Mouse (Mus musculus): ENCODE results near the gene Kcnq5.

The Kcnq5 gene

DNA sequence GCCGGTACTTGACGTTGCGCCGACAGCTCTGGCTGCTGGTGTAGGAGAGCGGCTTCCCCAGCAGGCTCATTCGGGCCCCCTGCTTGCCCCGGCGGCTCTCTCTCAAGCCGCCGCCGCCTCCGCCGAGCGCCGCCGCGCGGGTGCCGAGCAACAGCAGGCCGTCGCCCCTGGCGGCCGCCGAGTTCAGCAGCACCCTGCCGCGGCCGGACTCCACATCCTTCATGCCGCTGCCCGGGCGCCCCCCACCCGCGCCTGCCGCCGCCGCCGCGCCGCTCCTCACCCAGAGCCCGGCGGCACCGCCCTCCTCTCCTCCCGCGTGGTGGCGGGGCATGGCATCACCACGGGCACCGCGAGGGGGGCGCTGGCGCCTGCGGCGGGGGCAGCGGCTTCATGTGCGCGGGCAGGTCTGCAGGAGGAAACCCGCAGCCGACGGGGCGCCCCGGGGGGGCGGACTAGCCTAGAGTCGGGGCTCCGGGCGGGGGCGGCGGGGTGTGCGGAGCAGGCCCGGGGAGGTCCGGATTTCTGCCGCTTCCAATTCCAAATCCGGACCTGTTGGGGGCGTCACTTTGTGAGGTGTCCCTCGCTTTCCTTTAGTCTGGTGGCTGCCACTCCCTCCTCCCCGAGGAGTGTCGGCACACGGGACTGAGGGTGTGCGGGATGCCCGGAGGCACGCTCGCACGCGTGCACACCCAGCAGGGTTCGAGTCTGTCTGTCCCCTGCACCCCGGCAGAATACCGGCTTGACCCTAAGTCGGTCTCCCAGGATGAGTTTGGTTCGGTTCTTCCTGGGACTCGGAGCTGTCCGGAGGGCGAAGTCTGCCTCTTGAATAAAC, at the start of gene Kcnq5:
Gene Kcnq5, minus strand, starts transcription at position 692 of the 832 bp plus-strand sequence.
- peak; percentile 66 for DNase-seq (ENCODE audit: low read depth)

DNA sequence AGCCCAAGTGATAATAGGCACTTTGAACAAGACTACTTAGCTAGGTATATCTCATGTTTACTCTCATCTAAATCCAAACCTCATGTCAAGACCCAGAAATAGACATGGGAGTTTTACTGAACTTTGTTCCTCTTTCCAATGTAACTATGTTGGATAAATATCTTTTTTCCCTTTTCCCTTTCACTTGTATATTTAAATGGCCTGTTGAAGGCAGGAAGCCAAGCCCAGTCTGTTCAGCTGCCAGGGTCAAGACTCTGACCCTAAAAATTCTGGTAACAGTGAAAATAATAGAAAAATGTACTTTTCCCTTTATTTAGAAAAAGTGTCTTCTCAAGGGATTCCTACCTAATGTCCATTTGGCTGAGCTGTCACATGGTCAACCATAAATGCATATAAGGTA, 18.0 kb upstream of the Kcnq5 start:
- DNase-seq (ENCODE audit: low read depth) = no peak

DNA sequence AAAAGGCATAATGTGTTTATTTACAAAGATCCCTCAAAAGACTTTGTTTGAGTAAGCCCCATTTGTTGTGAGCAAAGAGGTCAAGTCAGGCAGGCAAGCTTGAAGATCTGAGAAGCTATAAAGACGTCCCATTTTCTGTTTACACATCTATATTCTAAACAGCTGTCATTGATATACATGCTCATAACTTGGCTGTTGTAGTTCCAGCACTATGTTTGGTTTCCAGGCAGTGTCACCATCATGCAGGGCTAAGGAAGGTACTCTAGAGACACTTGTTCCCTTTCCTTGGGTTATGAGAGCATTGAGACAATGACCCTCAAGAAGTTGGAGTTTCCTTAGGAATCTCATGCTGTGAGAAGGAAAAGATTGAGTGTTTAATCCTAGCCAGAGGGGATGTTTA, 17.6 kb upstream of the Kcnq5 start:
- no peak for DNase-seq (ENCODE audit: low read depth)

DNA sequence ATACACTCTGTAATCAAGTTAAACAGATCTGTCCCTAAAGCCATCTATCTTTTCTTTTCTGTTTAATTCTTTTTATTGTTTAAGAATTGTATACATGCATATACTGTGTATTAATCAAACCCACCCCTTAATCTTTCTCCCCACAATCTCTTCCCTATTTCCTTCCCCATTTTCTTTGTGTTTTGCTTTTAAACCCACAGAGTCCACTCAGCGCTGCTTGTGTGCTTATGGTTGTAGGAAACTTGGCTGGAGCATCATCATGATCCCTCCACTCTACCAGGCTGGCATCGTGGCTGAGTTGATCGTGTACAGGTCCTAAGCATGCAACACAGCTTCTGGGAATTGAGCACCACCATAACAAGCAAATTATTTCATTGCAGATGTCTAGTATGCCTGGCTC, 12.3 kb upstream of the Kcnq5 start:
- DNase-seq (ENCODE audit: low read depth) = no peak

DNA sequence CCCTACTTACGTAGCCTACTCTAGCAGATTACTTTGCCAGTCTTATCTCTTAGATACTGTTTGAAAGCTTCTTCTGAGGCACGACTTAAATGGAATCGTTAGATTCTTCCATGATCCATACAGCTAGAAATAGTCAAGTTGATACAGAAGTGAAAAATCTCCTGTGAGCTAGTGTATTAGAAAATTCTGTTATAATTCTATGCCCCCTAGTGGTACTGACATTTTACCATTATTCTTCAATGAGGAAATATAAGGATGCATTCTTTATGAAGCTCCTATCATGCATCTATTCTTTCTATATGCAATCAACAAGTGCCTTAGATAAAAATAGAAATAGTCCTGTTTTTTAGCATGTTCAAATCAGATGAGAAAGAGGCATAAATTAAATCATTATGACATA, 5.4 kb upstream of the Kcnq5 start:
- peak; percentile 29 for DNase-seq (ENCODE audit: low read depth)

DNA sequence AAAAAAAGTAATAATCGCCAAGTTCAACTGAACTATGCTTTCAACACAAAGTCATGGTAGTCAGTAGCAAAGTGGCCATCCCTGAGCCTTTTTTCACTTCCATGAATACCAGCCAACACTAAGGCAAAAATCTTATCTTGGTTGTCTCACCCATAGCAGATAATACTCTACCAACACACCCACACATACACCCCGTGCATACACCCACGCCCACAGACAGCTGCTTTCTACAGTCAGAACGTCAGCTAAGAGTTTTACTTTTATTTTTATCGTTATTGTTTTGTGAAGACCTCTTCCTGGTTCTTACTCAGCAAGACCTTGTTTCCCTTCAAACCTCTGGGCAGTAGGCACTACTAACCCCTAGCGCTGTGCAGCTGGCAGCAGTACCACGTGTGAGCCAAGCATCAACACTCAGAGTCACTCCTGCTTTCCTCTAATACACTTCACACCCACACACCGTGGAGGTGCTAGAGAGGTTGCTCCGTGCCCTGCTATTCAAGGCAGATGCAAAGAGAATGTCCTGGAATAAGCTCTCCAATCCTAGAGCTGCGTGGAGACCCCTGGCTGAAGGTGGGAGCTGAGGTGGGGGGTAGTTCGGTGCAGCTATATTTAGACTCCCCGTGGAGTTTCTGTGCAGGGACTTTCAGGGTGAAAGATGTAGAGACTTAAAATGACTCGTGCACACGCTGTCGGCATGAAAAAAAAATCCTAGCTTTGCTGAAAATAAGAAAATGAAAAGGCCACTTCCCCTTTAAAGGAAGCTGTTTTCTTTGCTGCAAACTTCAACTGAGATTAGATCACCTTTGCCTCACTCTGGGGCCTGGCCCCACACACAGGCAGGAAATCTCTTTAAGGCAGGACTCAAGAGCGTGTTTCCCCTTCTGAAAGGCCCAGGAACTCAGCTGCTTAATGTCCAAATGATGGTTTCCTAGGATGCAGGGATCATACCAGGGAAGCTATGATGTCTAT, 1.4 kb upstream of the Kcnq5 start:
- DNase-seq (ENCODE audit: low read depth) = peak; percentile 51

DNA sequence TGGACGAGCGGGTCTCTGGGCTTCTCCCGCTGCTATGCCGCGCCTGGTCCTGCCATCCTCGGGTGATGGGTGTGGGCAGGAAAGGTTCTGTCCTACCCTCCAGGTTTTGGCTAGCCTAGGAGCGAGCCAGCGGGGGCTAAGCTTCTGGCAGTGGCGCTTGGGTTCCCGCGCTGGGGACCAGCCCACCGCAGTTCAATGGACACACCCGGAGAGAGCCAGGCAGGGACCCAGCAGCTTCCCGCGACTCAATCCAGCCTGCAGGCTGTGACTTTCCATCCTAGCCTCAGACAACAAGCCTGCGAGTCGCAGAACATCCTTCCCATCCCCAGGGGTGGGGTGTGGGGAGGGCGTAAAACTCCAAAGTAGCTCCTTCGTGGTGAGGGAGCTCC, 335 bp upstream of the Kcnq5 start:
- DNase-seq (ENCODE audit: low read depth) = peak; percentile 32

DNA sequence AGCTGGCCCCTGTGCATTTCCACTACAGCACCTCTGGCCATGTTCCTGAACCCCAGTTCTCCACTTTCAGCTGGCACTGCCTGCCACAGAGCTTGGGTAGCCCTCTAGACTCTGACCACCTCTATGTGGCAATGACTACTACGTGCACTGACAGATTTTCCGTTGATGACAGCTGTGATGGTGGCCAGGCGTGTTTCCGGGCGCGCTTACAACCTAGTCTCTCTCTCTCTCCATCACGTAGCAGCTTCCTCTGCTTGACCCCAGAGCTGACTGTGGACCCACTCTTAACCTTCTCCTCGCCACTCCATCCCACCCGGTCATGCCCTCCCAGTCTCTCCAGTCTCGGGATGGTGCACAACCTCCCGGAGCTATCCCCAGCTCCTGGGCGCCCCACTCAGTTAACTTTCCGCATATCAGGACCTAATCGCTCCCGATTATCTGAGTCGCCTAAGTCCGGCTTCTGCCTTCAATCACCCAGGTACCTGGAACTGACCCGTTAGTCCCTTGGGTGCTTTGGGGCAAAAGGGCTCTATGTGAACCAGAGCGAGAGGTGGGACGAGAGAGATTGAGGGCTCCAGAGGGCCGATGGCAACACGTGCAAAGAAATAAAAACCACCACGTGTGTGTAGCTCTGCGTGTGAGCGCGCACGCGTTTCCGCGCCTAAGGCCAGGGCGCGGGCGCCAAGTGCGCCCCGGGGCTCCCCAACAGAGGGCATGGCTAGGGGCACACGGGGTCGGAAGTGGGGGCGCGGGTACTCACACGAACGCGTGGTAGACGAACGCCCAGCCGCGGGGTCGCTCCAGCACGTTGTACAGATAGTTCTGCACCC, 1.1 kb downstream of the Kcnq5 start:
- DNase-seq (ENCODE audit: low read depth) = peak; percentile 61

DNA sequence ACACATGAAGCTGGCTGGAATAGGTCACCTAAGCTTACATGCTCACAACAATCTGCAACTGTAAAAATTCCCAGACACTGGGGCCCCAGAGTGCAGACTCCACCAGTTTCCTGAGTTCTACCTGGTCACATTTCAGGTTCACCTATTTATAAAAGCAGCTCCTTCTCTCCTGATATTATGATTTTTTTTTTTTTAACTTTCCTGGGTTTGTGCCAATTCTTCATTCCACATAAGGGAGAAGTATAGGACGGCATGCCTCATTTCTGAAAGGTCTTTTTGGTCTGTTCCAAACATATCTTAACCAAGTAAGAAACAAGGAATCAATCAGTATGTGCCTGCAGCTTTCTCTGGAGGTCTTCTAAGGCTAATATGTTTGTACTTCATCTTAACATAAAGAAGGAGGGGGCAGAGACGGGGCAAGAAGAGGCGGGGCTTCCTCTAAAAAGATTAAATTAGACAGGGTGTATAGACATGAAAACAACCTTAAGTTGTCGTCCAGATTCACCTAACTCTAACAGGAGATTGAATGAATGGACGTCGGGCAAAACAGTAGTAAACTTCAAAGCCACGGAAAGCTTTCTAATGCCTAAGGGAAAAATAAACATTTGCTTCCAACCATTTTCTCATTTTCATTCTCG, 2.0 kb downstream of the Kcnq5 start:
- DNase-seq (ENCODE audit: low read depth) = no peak

DNA sequence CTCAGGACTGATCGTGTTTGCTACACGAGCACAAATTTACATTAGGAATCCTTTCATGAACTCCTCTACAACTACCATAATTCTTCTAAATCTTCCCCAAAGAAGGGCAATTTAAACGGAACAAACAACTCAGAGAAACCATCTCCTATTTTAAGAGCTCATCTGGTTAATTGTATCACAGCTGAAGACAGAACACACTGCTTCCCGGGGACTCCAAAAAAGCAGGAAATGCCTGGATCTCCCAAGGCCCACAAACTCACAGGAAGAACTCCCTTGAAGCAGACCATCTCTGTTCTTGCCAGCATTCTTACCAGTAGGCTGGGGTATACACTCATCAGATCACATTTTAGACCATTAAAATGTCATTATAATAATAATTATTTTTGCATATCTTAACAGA, 3.7 kb downstream of the Kcnq5 start:
- no peak for DNase-seq (ENCODE audit: low read depth)

DNA sequence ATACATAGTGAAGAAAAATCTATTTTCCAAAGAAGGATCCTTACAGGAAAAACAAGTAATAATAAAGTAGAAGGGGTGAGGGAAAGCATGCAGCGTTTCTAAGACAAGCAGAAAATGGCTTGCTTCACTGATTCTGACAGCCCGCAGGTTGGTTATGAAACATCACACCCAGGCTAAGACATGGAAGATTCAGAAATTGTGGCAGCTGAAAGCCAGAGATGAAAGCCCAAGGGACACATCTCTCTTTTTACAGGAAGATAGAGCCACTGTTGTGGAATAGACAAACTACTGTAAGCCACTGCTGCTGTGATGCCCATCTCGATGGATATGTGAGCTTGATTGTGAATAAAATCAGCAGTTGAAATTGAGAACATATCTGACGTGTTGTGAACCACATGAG, 20.9 kb downstream of the Kcnq5 start:
- DNase-seq (ENCODE audit: low read depth) = no peak

DNA sequence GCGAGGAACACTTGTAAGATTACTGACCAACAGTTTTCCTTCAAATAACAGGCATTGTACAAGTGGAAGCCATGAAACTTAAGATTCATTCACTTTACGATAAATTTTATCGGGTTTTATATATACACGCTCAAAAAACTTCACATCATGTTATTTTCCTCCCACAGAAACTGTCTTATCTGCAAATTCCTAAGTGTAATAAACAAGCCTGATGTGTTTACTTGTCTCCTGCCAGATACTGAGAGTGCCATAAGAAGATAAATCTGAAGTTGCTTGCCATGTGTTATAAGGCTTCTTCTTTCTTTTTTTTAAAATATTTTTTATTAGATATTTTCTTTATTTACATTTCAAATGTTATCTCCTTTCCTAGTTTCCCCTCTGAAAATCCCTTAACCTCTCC, 34.6 kb downstream of the Kcnq5 start:
- DNase-seq (ENCODE audit: low read depth) = no peak

DNA sequence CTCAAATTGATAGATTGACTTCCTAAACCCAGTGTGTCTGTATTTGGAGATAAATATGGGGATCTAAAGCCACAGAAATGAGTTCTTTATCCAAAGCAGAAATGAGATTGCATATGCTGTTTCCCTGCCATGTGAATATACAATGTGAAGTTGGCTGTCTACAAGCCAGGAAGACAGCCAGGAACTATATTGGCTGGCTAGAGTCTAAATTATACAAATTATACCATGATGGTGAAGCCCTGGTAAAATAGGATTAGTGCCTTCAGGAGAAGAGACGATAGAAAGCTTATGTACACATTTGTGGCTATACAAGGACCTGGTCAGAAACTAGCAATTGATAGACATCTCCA, 38.5 kb downstream of the Kcnq5 start:
- no peak for DNase-seq (ENCODE audit: low read depth)

DNA sequence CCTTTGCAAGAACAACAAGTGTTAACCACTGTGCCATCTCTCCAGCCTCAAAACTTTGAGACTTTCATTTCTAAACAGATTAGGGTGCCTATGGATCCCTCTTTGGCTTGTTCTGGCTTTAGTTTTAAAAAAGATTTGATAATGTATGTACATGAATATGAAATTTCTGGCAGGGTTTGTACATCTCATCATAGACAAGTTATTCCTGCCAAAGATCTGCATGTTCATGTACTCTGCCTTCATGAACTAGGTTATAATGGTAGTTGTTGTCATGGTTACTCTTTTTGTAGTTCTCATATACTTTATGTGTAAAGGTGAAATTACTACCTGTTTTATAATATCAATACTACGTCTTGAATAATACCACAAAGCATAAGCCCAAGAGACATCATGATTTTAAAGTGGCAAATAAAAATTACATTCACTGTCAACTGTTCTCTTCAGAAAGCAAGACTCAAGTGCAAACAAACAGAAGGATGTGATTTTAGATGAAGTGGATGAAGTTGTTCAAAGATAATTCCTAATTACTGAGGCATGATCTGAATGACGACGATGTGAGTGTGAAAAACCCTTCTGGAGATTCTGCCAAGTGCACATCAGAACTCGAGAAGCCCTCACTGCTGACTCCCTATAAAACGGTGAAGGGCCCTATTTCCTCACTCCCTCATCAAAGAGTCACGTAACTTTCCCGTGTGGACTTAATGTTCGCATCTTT, 39.0 kb downstream of the Kcnq5 start:
- DNase-seq (ENCODE audit: low read depth) = no peak

DNA sequence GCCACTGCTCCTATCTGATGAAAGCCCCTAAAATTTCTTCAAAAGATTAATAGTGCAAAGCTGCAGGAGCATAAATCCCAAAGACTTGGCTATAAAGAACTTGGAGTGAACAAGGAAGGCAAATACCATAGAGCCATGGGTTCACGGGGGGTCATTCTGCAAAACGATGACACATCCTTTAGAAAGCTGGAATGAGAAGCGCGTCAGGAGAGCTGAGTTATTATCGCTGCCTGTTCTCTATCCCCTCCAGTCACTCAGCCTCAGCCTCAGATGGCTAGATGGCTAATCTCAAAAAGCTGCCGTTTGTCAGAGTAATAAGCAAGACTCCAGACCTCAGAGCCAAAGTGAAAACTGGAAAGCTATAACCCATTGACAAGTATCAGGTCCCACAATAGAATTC, 42.5 kb downstream of the Kcnq5 start:
- DNase-seq (ENCODE audit: low read depth) = no peak

DNA sequence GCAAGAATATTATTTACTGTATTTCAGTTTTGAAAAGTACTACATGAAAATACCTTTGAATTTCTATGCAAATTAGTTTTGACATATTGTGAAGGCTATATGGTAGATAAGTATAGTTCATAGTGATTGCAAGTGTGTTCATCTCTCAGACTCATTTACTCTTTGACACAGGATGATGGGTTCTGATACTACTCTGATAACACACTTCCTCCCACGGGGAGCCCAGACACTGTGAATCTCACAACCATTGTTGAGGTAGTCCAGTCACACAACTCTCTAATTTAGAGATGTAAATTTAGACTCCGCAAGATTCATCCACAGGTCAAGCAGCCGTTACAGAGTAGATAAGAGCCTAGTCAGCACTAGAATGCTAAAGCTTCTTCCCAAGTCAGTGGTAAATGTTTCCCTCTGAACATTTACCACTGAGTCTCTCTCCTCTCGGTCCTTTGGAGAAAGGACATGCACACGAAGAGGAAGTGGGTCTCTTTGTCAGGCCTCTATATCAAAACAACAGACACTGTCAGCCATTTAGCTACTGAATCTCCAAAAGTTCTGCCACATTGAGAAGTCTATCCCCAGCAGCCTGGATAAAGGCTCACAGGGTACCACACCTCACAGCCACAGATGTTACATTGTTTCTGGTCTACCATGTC, 65.5 kb downstream of the Kcnq5 start:
- DNase-seq (ENCODE audit: low read depth) = peak; percentile 13

DNA sequence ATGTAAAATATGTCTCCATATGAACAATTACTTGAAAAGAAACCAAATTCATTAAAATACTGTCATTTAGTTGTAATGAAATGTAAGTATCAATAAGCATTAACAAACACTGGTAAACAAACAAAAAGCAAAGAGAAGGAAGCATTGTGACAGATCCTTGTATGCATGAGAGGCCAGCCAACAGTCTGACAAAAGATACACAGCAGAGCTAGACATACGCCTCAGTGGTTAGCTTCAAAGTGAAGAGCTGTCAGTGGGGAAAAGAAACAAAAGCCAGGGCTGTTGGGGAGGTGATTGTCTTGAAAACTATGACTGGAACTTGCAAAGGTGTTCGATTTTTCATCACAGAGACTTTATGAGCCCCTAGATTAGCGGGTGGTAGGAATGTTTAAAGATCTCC, 78.0 kb downstream of the Kcnq5 start:
- DNase-seq (ENCODE audit: low read depth) = no peak

DNA sequence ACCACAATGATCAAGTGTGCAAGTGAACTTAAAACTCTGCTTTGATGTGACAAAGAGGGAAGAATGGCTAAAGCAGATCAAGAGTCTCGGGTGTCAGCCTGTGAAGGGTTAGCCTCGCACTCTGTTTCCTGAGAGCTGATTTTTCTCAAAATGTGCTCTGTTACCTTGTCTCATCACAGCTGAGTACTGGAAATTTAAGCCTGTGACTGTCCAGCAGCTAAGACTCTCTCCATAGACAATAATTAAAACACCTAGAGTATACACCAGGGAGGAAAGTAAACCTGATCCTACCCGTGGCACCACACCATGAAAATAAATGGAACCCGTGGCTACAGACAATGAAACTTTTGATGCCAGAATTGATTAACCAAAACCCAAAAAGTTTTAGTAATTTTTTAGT, 90.9 kb downstream of the Kcnq5 start:
- DNase-seq (ENCODE audit: low read depth) = no peak

DNA sequence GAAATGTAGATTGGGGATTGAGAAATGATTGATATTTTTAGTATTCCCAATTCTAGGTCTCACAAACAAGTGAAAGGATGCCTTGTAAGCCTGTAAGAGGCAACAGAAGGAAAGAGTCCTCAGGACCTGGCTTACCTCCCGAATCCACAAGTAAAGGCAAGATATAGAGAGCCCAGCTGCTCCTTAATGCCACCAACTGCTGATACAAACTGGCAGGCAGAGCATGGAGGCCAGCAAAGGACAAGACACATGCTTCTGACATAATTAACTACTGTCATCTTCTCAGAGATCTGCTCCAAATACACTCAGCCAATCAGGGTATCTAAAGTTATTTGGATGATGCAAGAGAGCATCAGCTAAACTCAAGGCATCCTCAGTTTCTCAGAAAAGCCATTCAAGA, 93.3 kb downstream of the Kcnq5 start:
- no peak for DNase-seq (ENCODE audit: low read depth)

DNA sequence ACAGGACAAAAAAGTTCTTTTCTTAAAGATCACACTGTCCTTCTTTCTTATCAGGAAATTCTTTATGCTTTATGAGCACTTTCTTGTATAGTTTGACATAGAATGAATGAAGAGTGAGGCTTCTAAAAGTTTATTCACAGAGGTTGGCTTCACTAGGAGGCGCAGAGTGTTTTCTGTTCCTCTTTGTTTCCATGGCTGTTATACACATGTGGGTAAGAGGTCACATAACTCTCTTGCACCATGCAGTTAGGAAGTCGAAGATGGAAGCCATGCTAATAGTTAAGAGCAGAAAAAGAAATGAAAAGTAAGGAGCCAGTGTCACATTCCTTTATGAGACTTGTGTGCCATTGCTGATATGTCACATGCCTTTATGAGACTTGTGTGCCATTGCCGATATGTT, 105.3 kb downstream of the Kcnq5 start:
- no peak for DNase-seq (ENCODE audit: low read depth)

DNA sequence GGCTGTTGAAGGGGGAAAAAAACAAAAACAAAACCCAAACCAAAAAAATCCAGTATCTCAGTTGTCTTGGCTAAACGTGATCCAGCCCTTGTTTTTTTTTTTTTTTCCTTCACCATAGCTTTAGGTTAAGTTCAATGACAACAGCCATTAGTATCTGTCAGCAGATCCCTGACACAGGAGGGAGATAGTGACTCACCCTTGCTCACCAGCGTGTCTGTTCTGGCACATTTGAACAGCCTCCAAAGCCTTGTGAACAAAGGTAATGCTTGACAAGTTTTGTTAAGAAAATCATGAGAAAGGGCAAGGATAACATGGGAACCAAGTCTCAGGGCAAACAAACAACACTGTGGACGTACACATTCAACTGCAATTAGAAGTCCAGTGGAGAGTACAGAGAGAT, 123.2 kb downstream of the Kcnq5 start:
- DNase-seq (ENCODE audit: low read depth) = no peak

All from naive thymus-derived CD4-positive, alpha-beta T cell, adult 2 months (primary cell).